Mouse (Mus musculus): ENCODE measurements at regions not wholly inside any gene's neighbourhood (a gene's known extent, or its start where the extent isn't known, plus 50 kb on each side); places are given as distances from the start of the nearest gene placed in this dataset.

- DNase-seq (ENCODE audit: low spot score): no peak
- no peak for TF ChIP-seq CTCF (IDR thresholded peaks at IDR 0.05; ENCODE audit: low read depth)
- H3K4me2 ChIP-seq (ENCODE audit: low read length): no peak overlapping the region
- H3K9ac ChIP-seq (ENCODE audit: low read depth, low read length): no peak overlapping the region
- WGBS: 28% methylated on average over 4 of the region's 4 CpGs
- no peak for ATAC-seq (replicated peaks; ENCODE audit: low FRiP score, low read depth)
- no peaks in the 10 kb centered on the region for H3K27me3 ChIP-seq (ENCODE audit: insufficient read depth, low read length)
- no peak overlapping the region for H3K27ac ChIP-seq
- H3K4me3 ChIP-seq (replicated peaks; ENCODE audit: low read depth, low read length): no peak overlapping the region
- H3K9me3 ChIP-seq (replicated peaks; ENCODE audit: low read length): no peaks in the 10 kb centered on the region
- H3K36me3 ChIP-seq (ENCODE audit: insufficient read depth, low read length): no peaks in the 10 kb centered on the region
- H3K4me1 ChIP-seq (replicated peaks; ENCODE audit: insufficient read depth, low read length): no peaks in the 10 kb centered on the region
Measured at GRCm38 (mm10) chr14:8736831-8737230, 70.8 kb upstream of the 4930452B06Rik start.

DNA sequence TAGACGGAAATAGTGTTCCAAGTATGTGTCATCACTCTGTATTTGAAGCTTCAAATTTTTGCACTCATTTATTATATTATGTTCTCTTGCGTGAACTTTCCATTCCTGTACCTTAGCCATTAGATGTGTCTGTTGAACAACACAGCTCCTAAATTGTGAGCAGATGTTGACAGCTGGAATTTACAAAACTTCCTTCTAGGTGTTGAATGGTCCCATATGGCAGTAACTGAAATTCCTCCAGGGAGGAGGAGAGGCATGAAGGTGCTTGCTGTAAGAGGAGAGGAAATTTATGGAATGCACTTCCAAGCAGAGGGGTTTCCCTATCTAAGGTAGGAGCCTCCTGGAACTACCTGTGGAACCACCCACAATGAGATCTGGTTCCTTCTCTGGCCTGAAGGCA lies 67.2 kb upstream of the 4930452B06Rik start:
- TF ChIP-seq CTCF (IDR thresholded peaks at IDR 0.05; ENCODE audit: low read depth): no peak
- ATAC-seq (replicated peaks; ENCODE audit: low FRiP score, low read depth) (no peak), DNase-seq (ENCODE audit: low spot score) (no peak)

DNA sequence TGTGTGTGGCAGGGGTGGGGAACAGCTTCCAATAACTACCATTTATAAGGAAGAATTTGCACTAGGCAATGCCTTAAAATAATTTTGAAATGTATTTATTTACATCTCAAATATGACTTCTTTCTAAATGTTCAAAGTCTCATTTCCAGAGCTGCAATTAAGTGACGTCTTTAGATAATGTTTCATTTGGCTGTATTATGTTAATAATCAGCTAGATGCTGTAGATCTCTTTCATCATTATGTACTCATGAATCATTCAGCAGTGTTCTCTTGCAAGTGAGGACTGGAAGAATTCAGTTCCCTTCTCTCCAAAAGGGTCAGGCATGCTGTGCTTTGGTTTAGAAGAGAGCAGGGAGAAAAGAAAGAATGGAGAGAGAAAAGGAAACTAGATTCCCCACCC lies 61.3 kb upstream of the 4930452B06Rik start:
- Histone ChIP-seq H3K4me1 (replicated peaks; ENCODE audit: insufficient read depth, low read length) (no peaks in the 10 kb centered on the region), H3K4me2 (ENCODE audit: low read length) (no peak overlapping the region), H3K9ac (ENCODE audit: low read depth, low read length) (no peak overlapping the region), H3K27ac (no peak overlapping the region), H3K9me3 (replicated peaks; ENCODE audit: low read length) (no peaks in the 10 kb centered on the region), H3K36me3 (ENCODE audit: insufficient read depth, low read length) (no peaks in the 10 kb centered on the region), H3K27me3 (ENCODE audit: insufficient read depth, low read length) (no peaks in the 10 kb centered on the region), H3K4me3 (replicated peaks; ENCODE audit: low read depth, low read length) (no peak overlapping the region)
- 42% methylated on average over 1 of the region's 1 CpGs for WGBS
- ATAC-seq (replicated peaks; ENCODE audit: low FRiP score, low read depth) (no peak), DNase-seq (ENCODE audit: low spot score) (peak; percentile 6)
- TF ChIP-seq CTCF (IDR thresholded peaks at IDR 0.05; ENCODE audit: low read depth): no peak

More for the DNA sequence above, 67.2 kb upstream of the 4930452B06Rik start:
- no peaks in the 10 kb centered on the region for H3K9me3 ChIP-seq (replicated peaks; ENCODE audit: low read length)
- no peaks in the 10 kb centered on the region for H3K36me3 ChIP-seq (ENCODE audit: insufficient read depth, low read length)
- H3K4me2 ChIP-seq (ENCODE audit: low read length): no peak overlapping the region
- no peaks in the 10 kb centered on the region for H3K27me3 ChIP-seq (ENCODE audit: insufficient read depth, low read length)
- 63% methylated on average over 2 of the region's 2 CpGs for WGBS
- no peak overlapping the region for H3K27ac ChIP-seq
- no peak overlapping the region for H3K4me3 ChIP-seq (replicated peaks; ENCODE audit: low read depth, low read length)
- no peaks in the 10 kb centered on the region for H3K4me1 ChIP-seq (replicated peaks; ENCODE audit: insufficient read depth, low read length)
- no peak overlapping the region for H3K9ac ChIP-seq (ENCODE audit: low read depth, low read length)
